Mouse (Mus musculus): ENCODE measurements around the gene Sept11. TPM values are rescaled to one million over a fixed set of nuclear protein-coding genes. Genes with fewer than 3 reads are reported as not detected.
A peak's percentile ranks its signal among the peaks of the same experiment; 100 is the strongest.

Sept11 gene
- total RNA-seq, 2 experiments from 2014 or later: 38.7 to 44.5 TPM

GRCm38 (mm10) chr5:93124031-93124826, 31.0 kb downstream of the Sept11 start:
- ATAC-seq (replicated peaks; ENCODE audit: low FRiP score, low TSS enrichment, poor library complexity, severe bottlenecking): no peak

GRCm38 (mm10) chr5:93125325-93125724, 32.1 kb downstream of the Sept11 start:
- no peak for ATAC-seq (replicated peaks; ENCODE audit: low FRiP score, low TSS enrichment, poor library complexity, severe bottlenecking)

DNA sequence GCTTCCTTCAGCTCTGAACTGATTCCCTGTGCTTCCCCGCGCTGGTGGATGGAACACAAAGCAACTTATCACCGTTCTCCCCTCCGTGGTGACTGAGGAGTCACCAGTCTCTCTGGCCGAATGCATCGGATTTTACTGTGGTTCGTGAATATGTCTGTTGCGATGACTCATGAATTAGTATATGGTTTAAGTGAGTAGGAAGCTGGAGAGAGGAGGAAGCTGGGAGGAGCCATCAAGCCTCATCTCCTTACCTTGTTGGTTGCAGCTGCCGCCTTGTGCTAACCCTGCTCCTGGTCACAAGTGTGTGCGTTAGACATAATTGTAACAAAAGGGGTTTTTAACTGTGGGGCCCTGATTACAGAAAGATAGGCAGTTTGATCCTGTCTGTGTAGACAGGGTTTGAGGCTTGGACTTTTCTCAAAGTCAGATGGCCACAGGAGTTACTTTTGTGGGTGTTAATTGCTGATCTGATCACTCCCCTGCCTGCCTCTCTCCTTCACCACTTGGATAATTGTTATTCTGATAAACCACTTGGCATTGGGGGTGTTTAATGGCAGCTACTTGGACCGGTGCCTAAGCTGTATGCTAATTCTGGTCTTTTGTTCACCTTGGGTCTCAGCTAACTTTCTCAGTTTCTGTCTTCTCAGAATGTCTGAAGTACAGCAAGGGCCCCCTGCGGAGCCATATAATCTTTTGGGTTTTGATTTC, 33.1 kb downstream of the Sept11 start:
- peak; percentile 59 for ATAC-seq (replicated peaks; ENCODE audit: low FRiP score, low TSS enrichment, poor library complexity, severe bottlenecking)

- ATAC-seq (replicated peaks; ENCODE audit: low FRiP score, low TSS enrichment, poor library complexity, severe bottlenecking): no peak
Observed at GRCm38 (mm10) chr5:93126930-93127562, 33.8 kb downstream of the Sept11 start.

- peak; percentile 50 for ATAC-seq (replicated peaks; ENCODE audit: low FRiP score, low TSS enrichment, poor library complexity, severe bottlenecking)
Observed at GRCm38 (mm10) chr5:93127722-93128121, 34.5 kb downstream of the Sept11 start.

DNA sequence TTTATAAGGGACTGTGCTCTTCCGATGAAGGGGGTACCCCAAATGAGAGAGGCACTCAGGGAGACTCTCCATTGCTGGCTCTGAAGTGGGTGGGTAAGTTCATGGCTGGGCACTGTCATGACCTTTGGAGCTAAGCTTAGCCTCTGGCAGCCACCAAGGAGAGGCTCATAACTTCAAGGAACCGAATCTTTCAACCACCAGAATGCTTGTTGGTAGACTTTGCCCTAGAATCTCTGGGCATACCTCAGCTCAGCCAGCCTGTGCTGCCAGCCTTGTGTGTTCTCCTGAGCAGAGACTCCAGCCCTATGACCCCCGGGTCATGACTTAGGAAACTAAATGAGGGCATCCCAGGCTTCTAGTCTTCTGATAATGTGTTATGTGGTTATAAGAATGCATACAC, 35.5 kb downstream of the Sept11 start:
- ATAC-seq (replicated peaks; ENCODE audit: low FRiP score, low TSS enrichment, poor library complexity, severe bottlenecking): no peak

DNA sequence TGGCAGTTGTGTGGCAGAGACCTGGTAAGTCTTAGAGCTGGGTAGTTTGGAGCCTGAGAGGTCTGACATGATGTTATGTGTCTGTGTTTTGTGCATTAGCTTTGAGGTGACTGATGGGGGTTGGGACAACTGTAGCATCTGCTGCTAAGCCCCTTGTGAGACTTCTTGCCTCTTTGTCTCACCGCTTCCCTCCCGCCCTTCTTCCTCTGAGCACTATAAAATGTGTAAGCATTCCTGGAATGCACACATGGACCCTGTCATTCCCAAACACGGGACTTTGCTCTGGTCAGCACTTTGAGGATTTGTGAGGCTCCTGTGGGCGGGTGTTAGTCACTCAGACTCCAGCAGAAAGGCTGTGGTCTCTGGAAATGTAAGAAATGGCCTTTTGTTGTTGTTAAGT, 36.7 kb downstream of the Sept11 start:
- no peak for ATAC-seq (replicated peaks; ENCODE audit: low FRiP score, low TSS enrichment, poor library complexity, severe bottlenecking)

- ATAC-seq (replicated peaks; ENCODE audit: low FRiP score, low TSS enrichment, poor library complexity, severe bottlenecking): no peak
Observed at GRCm38 (mm10) chr5:93131401-93131800, 38.2 kb downstream of the Sept11 start.

- ATAC-seq (replicated peaks; ENCODE audit: low FRiP score, low TSS enrichment, poor library complexity, severe bottlenecking): no peak
Observed at GRCm38 (mm10) chr5:93133445-93134244, 40.4 kb downstream of the Sept11 start.

GRCm38 (mm10) chr5:93135368-93136107, 42.3 kb downstream of the Sept11 start:
- ATAC-seq (replicated peaks; ENCODE audit: low FRiP score, low TSS enrichment, poor library complexity, severe bottlenecking): peak; percentile 81

DNA sequence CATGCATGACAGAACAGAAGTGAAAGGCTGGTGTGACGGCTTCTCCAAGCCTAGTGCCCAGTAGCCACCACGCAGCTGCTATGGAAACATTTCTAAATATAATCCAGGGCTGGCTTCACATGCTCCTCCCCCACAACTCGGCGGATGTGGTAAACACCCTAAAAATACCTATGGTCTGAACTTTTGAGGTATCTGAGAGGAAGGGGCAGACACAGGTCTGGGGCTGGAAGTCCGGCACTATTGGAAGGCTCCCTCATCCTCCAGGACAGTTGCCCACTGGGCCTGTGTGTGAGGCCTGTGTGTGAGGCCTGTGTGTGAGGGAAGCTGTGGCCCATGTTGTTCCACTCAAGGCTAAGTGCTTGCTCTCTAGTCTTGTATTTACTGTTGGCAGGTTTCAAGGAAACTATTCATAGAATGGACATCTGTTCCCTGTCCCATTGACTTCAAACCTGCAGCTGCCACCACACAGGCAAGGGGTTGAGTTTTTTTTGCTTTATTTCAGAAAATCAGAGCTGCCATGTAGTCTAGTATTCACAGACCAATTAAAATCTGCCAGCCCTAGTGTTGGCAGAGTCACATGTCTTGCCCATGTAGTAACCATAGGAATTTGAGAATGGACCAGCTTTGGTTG, 43.8 kb downstream of the Sept11 start:
- ATAC-seq (replicated peaks; ENCODE audit: low FRiP score, low TSS enrichment, poor library complexity, severe bottlenecking): no peak; the same call in 1 of the 2 replicates

DNA sequence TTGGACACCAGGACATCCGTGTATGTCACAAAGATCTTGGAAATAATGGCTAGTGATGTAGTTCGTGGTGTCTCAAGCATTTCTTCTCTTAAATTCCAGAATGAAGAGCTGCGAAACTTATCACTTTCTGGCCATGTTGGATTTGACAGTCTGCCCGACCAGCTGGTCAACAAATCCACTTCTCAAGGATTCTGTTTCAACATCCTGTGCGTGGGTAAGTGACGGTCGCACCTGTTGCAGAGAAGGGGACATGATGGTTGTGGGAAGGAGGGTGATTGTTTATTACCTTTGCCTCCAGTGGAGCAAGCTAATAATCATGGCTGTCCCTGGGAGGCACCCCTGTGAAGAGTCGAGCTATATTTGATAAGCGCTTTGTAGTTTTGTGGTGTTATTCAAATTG, 46.1 kb downstream of the Sept11 start:
- no peak for ATAC-seq (replicated peaks; ENCODE audit: low FRiP score, low TSS enrichment, poor library complexity, severe bottlenecking)

DNA sequence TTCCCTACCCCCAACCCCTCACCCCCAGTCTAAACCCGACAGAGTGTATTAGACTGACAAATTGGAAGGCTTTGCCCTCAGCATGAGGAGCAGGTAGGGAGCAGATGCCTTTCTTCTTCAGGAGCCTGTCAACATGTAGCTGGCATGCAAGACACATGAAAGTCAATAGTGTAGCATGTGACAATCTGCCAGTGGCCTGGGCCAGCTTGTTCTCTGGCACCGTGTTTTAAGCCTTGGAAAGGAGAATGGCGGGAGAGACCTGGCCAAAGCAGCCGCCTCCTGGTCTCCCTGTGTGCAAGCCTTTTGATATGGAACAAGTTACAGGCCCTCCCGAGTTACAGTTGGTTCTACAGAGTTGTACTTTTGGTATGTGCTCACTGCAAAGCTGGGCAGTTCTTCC, 47.5 kb downstream of the Sept11 start:
- no peak for ATAC-seq (replicated peaks; ENCODE audit: low FRiP score, low TSS enrichment, poor library complexity, severe bottlenecking)

- ATAC-seq (replicated peaks; ENCODE audit: low FRiP score, low TSS enrichment, poor library complexity, severe bottlenecking): no peak
Observed at GRCm38 (mm10) chr5:93143360-93144091, 50.3 kb downstream of the Sept11 start.

DNA sequence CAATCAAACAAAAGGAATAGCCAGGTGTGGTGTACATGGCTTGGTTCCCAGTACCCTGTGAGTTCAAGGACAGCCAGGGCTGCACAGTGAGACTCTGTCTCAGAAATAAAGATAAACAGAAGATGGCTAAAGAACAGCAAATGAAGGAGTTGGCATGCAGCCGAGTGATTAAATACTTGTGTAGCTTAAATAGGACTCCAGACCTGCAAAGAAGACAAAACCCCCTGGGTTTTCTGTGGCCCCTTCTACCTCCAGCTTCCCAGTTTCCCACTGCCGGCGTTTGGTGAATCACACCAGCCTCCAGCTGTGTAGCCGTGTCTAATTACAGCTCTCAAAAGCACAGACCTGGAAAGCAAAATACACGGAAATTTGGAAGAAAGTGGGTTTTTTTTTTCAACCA, 51.6 kb downstream of the Sept11 start:
- ATAC-seq (replicated peaks; ENCODE audit: low FRiP score, low TSS enrichment, poor library complexity, severe bottlenecking): no peak

- ATAC-seq (replicated peaks; ENCODE audit: low FRiP score, low TSS enrichment, poor library complexity, severe bottlenecking): peak; percentile 62
Observed at GRCm38 (mm10) chr5:93145504-93145903, 52.3 kb downstream of the Sept11 start.

GRCm38 (mm10) chr5:93149969-93150777, 56.9 kb downstream of the Sept11 start:
- peak; percentile 64 for ATAC-seq (replicated peaks; ENCODE audit: low FRiP score, low TSS enrichment, poor library complexity, severe bottlenecking)
